Mouse (Mus musculus) erythroblast, adult 5-6 weeks (primary cell): ENCODE results near the gene BC028528. TPM values are rescaled to one million over a fixed set of nuclear protein-coding genes. Genes with fewer than 3 reads are reported as not detected.
"Not testable (repeated sequence)": the region's sequence is repeated elsewhere in the genome, so short reads cannot be mapped to it uniquely, and the experiment has no call there.

ENCODE experiments used
- ATAC-seq: replicated peaks from 2 replicates; pipeline ENCODE4 v1.8.0; 2016; ENCODE audit warnings: moderate number of reproducible peaks, mild to moderate bottlenecking, moderate TSS enrichment, inconsistent platforms; ENCODE audit not compliant: poor library complexity, low FRiP score, severe bottlenecking
- total RNA-seq, 2 experiments: library from RNA; stranded (forward) in 1 of 2; stranded (reverse) in 1 of 2; fragments of 150-400 nt in 1 of 2; fragments of 200-764, 138-1000 nt in 1 of 2; gene quantifications; 2 replicates each; pipeline versions ENCODE4 v1.2.3 to v1.2.4; 2015 to 2017; ENCODE audit warnings: low replicate concordance in 2 of 2

Gene BC028528
- total RNA-seq, 2 experiments from 2014 or later: 15.9 to 37.9 TPM

GRCm38 (mm10) chr3:95906860-95907259 is 15.1 kb upstream of the BC028528 start:
- no peak for ATAC-seq

GRCm38 (mm10) chr3:95905940-95906492 is 14.2 kb upstream of the BC028528 start:
- no peak for ATAC-seq

DNA sequence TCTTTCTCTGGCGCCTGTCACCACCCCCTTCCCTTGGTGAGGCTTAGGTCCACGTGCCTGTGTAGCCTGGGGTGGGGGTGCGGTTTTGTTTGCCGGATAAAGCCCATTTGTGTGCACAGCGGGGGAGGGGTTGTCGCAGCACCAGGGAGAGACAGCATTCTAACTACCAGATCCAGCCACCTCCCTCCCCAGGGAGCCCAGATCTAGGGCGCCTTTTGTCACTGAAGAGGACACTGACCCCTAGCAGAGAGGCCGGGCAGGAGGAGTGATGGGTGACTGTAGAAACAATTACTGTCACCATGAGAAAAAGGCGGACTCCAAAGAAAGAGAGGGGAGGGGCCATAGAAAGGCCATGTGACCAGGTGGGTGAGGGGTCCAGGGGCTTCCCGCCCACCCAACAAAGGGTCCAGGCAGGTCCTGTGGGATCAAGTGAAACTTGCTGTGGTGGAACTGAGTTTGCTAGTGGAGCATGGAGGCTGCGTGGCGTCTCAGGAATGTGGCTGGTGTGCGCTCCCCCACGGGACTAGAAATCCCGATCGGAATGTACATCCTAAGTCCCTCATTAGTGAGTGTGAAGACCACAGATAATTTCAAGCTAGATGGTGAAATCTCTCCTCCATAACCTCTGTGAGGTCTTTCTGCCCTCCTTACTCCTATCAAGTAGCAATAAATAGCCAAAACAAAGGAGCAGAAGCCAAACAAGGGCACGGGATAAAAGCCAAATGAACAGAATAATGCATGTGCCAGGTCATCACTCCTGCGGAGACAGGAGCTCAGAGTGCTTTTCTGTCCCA is 13.5 kb upstream of the BC028528 start:
- ATAC-seq: no peak

DNA sequence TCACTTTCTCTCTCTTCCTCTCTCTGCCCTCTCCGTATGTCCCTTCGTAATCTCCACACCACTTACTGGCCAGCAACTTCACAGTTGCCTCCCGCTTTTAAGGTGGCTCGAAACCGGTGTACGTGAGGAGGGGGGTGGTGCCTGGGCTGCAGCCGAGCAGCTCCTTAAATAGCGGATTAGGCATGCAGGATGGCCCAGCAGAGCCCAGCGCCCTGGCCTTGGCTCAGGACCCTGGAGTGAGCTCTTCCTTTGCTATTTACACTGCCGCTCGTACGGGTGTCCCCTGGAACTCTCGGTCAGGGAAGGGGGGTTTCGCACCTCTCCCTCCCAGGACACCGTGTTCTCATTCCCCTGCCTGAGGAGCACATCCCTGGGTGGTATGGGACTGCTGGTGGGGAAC is 12.8 kb upstream of the BC028528 start, which contains the start of gene Car14:
Gene Car14 (minus strand): TSS at position 124 of the 400 bp plus-strand sequence.
- ATAC-seq: no peak

GRCm38 (mm10) chr3:95903753-95904502 is 12.1 kb upstream of the BC028528 start:
- no peak for ATAC-seq

DNA sequence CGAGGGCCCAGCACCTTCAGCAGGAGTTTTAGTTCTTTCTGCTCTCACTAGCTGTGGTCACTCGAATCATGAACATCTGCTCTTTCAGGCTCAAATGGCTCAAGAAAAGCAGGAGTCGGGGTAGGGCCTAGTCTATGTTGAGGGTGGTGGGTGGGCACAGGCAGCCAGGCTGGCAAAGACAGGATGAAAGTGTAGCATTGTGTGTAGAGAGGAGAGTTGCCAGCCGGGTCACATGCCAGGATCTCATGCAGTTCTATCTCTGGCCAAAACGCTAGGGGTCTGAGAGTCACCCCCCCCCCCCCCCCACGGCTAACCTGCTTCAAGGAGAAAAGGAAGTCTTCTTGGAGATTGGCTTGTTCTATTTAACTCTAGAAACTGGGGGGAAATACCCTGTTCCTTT is 10.8 kb upstream of the BC028528 start:
- ATAC-seq: no peak

- no peak for ATAC-seq
These were observed 10.5 kb upstream of the BC028528 start for GRCm38 (mm10) chr3:95902373-95902625.

- ATAC-seq: no peak
These were observed 10.0 kb upstream of the BC028528 start for GRCm38 (mm10) chr3:95901616-95902372.

DNA sequence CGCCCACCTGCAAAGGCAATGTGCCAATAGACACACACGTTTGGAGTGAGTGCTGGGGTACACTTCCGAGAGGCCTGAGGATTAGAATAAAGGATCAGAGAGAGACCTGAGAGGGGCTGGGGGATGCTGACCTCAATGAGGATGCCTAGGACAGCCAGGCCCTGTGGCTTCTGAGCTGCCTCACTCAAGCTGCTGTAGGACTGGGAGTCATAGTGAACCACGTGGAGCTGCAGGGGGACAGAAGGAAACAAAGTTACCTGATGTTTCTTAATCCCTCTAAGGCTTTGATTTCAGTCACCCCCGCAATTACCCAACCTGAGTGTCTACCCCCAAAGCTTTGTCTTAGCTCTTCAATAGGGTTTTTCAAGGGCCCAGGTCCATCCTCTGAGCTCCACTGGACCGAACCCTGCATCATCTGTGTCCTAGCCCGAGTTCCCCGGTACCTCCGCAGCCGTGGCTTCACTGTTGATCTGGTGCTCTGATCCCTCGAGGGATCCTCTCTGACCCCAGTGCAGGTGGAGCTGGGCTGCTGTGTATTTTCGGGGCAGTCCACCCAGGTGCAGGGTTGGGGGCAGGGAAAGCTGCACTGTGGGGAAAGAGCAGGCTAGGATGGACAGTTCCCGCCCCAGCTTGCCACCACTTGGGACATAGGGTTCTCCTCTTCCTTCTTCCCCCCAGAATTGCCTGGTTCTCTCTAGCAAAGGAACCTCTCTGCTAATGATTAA is 8.2 kb upstream of the BC028528 start:
- no peak for ATAC-seq

DNA sequence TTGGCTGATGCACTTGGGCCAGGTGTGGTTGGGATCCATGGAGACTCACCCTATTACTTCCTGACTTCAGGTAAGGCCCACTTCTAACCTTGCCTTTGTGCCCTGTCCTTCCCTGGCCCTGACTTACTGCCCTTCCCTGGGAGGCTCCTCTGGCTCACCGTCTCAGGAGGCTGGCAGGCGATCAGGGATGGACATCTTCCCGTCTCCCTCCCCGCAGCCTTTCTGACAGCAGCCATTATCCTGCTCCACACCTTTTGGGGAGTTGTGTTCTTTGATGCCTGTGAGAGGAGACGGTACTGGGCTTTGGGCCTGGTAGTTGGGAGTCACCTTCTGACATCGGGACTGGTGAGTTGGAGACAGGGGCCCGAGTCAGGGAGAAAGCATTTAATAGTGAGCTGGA is 3.7 kb upstream of the BC028528 start:
- not testable (repeated sequence) for ATAC-seq

DNA sequence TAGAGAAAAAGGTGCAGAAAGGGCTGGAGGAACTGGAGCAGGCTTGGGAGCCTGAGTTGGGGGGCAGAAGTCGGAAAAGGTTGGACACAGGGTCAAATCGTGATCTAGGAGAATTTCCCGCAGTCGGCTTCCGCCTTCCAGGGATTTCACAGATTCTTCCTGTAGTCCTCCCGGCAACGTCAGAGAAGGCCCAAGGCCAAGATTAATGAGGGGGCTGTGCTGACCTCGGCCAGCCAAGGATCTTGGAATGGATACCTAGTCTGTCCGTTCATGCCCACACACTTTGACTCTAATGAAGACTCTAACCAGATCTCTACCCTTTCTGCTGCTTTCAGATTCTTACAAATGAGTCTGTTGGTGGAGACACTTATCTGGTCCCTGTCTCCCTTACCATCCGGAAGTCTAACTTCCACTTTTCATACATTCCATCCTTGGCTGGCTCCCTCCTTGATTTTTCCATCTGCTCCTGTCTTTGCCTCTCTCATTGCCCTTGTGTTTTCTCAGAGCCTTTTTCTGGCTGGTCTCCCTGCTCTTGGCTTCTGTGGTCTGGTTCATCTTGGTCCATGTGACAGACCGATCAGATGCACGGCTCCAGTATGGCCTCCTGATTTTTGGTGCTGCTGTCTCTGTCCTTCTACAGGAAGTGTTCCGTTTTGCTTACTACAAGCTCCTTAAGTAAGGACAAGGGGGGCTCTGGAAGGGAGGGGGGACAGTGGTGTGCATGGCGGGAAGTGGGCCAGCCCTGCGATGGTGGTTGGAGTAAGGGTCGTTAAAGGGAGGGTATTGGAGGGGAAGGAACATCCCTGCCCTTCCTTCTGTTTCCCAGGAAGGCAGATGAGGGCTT is 2.7 kb upstream of the BC028528 start:
- peak; percentile 10; the same call in 1 of the 2 replicates for ATAC-seq

GRCm38 (mm10) chr3:95893606-95894316 is 2.0 kb upstream of the BC028528 start, which contains the start of gene Aph1a:
TSS of gene Aph1a (plus strand) at chr3:95893969.
- ATAC-seq: peak; percentile 97

DNA sequence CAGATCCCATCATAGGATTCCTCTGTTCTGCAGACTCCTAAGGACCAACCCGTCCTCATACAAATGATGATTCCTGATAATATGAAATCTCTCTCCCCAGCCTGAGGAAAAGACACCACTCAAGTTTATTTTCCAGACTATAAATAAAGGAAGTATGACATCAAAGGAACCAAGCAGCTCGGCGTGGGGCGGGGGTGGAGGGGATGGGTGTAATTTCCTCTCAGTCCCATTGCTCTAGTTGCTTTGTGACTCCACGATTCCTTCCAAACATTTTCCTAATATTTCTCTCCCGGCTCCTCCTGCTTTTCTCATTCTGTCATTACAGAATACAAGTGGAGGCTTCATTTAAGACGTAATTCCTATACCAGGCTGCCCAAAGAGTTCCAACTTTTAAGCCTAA is 1.3 kb upstream of the BC028528 start:
- ATAC-seq: no peak

DNA sequence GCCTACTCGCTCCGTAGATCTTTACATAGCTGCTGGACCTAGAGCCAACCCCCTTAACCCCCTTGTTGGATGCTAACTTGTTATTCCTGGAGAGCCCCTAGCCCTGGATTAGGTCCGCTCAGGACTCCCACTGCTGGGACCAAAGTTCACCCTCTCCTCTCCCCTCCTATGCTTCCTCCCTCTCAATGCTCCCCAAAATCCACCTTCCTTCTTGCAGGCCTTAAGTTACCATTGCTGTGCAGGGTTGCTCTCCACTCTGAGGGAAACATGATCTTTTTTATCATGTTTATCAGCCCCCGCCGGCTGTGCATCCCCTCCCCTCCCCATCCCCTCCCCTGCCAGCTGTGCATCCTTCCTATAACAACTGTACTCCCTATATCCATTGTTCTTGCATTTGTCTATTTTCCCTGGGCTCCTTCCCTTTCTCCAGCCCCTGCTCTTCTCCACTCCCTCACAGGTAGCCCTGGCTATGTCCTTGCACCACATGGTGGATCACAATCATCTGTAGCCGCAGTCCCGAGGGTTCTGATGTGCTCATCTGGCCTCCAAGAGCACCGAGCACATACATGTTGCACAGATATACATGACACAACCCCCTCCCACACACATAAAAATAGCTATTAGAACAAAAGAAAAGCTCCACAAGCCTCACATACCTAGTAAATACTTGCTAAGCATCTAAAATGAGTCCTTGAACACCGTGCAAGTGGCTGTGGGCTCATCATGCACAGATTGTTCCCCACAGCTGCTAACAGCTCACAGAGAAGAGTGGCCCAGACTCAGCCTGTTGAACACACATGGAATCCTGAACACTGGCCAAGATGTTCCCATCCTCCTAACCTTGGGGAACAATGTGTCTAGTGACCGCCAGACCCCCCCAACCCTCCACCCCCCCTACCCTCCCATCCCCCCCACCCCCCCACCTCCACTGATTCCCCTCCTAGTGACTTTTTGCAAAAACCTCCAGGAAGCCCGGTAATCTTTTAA is 554 bp upstream of the BC028528 start:
- ATAC-seq: no peak

GRCm38 (mm10) chr3:95889664-95890063 is 2.1 kb downstream of the BC028528 start:
- ATAC-seq: no peak

DNA sequence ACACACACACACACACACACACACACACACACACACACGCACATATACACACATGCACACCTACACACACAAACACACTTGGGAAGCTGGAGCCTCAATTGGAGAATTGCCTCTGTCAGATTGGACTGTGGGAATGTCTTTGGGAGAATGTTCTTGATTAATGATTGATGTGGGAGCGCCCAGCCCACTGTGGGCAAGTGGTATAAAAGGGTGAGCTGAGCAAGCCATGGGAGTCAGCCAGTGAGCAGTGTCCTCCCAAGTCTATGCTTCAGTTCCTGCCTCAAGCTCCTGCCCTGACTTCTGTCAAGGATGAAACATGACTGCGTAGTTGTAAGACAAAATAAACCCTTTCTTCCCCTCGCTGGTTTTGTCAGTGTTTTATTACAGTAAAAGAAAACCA is 4.2 kb downstream of the BC028528 start:
- no peak for ATAC-seq

GRCm38 (mm10) chr3:95884400-95884799 is 7.4 kb downstream of the BC028528 start:
- ATAC-seq: no peak
